Mouse (Mus musculus): Measurements from ENCODE around the gene Arl8b.

DNA sequence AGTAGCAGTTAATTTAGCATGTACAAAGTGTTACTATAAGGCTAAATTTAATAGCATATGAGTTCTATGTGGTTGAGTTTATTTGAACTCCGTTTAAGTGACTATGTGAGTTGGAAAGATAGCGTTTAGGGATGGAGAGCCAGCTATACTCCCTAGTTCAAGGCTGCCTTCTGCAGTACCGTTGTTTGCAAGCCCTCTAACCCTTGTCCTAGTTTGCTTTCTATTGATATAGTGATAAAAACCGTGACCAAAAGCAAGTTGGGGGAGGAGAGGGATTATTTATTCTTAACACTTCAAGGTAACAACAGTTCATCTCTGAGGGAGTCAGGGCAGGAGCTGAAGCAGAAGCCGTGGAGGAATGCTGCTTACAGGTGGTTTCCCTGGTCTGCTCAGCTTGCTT lies 8.6 kb downstream of the Arl8b start:
- TF ChIP-seq POLR2A (IDR thresholded peaks at IDR 0.05; ENCODE audit: insufficient read length, low read depth) (no peak), CEBPB (IDR thresholded peaks at IDR 0.05; ENCODE audit: insufficient read depth, poor library complexity, severe bottlenecking) (no peak), MYOD1 (IDR thresholded peaks at IDR 0.05; ENCODE audit: control insufficient read depth in 1 of 3, insufficient read length in 2 of 3, low read depth in 2 of 3) (no peak), TCF3 (IDR thresholded peaks at IDR 0.05; ENCODE audit: insufficient read length, low read depth) (no peak), TCF12 (IDR thresholded peaks at IDR 0.05; ENCODE audit: insufficient read depth, poor library complexity, severe bottlenecking) (no peak), MAX (IDR thresholded peaks at IDR 0.05; ENCODE audit: low read depth) (no peak), USF1 (IDR thresholded peaks at IDR 0.05; ENCODE audit: low read depth) (no peak), E2F4 (IDR thresholded peaks at IDR 0.05; ENCODE audit: insufficient read depth) (no peak), REST (IDR thresholded peaks at IDR 0.05; ENCODE audit: insufficient read depth, insufficient read length) (no peak), POLR2AphosphoS2 (IDR thresholded peaks at IDR 0.05; ENCODE audit: insufficient read length, low read depth) (no peak)

Data from myocyte (in vitro differentiated cells).